Mouse (Mus musculus): Measurements from ENCODE around the gene Mrfap1.
A peak's percentile ranks its signal among the peaks of the same experiment; 100 is the strongest.

Mrfap1 gene

GRCm38 (mm10) chr5:36796296-36797014, at the start of gene Mrfap1:
Gene Mrfap1, minus strand, starts transcription at chr5:36796772.
- DNase-seq (ENCODE audit: low spot score) = peak; percentile 94

GRCm38 (mm10) chr5:36844490-36844889, 47.9 kb upstream of the Mrfap1 start:
- no peak for DNase-seq (ENCODE audit: low spot score)

- DNase-seq (ENCODE audit: low spot score) = no peak
Measured at GRCm38 (mm10) chr5:36841701-36842100, 45.1 kb upstream of the Mrfap1 start.

- DNase-seq (ENCODE audit: low spot score) = no peak
Measured at GRCm38 (mm10) chr5:36840092-36840491, 43.5 kb upstream of the Mrfap1 start.

- no peak for DNase-seq (ENCODE audit: low spot score)
Measured at GRCm38 (mm10) chr5:36839602-36840001, 43.0 kb upstream of the Mrfap1 start.

- DNase-seq (ENCODE audit: low spot score) = no peak
Measured at GRCm38 (mm10) chr5:36839032-36839431, 42.5 kb upstream of the Mrfap1 start.

GRCm38 (mm10) chr5:36835933-36836332, 39.4 kb upstream of the Mrfap1 start:
- DNase-seq (ENCODE audit: low spot score) = peak; percentile 70

- no peak for DNase-seq (ENCODE audit: low spot score)
Measured at GRCm38 (mm10) chr5:36831272-36831671, 34.7 kb upstream of the Mrfap1 start.

GRCm38 (mm10) chr5:36829913-36830879, 33.6 kb upstream of the Mrfap1 start, which contains the start of gene Man2b2:
Gene Man2b2, minus strand, starts transcription at chr5:36830653.
- DNase-seq (ENCODE audit: low spot score) = peak; percentile 95

GRCm38 (mm10) chr5:36829098-36829497, 32.5 kb upstream of the Mrfap1 start:
- DNase-seq (ENCODE audit: low spot score) = no peak

- DNase-seq (ENCODE audit: low spot score) = no peak
Measured at GRCm38 (mm10) chr5:36822907-36823306, 26.3 kb upstream of the Mrfap1 start.

GRCm38 (mm10) chr5:36820142-36820541, 23.6 kb upstream of the Mrfap1 start:
- peak; percentile 34 for DNase-seq (ENCODE audit: low spot score)

GRCm38 (mm10) chr5:36819742-36820141, 23.2 kb upstream of the Mrfap1 start:
- DNase-seq (ENCODE audit: low spot score) = no peak

GRCm38 (mm10) chr5:36817738-36818137, 21.2 kb upstream of the Mrfap1 start:
- no peak for DNase-seq (ENCODE audit: low spot score)

- DNase-seq (ENCODE audit: low spot score) = no peak
Measured at GRCm38 (mm10) chr5:36814554-36814953, 18.0 kb upstream of the Mrfap1 start.

- peak; percentile 61 for DNase-seq (ENCODE audit: low spot score)
Measured at GRCm38 (mm10) chr5:36811413-36811812, 14.8 kb upstream of the Mrfap1 start.

GRCm38 (mm10) chr5:36810634-36811033, 14.1 kb upstream of the Mrfap1 start:
- DNase-seq (ENCODE audit: low spot score) = no peak

GRCm38 (mm10) chr5:36809123-36809522, 12.6 kb upstream of the Mrfap1 start:
- DNase-seq (ENCODE audit: low spot score) = no peak

- no peak for DNase-seq (ENCODE audit: low spot score)
Measured at GRCm38 (mm10) chr5:36807106-36807505, 10.5 kb upstream of the Mrfap1 start.

- no peak for DNase-seq (ENCODE audit: low spot score)
Measured at GRCm38 (mm10) chr5:36797291-36797690, 719 bp upstream of the Mrfap1 start.

GRCm38 (mm10) chr5:36795647-36796295, 801 bp downstream of the Mrfap1 start:
- peak; percentile 60 for DNase-seq (ENCODE audit: low spot score)

GRCm38 (mm10) chr5:36791861-36792260, 4.7 kb downstream of the Mrfap1 start:
- DNase-seq (ENCODE audit: low spot score) = no peak
